Mouse (Mus musculus) forebrain, embryonic 11.5 days (tissue): ENCODE measurements around the gene Oscp1. TPM values are rescaled to one million over a fixed set of nuclear protein-coding genes. Genes with fewer than 3 reads are reported as not detected.

Experiments
- ATAC-seq: fragments of 200-750 bp; cut with Nextera tagmentation; replicated peaks from 2 replicates; pipeline ENCODE4 v1.8.0; 2017; ENCODE audit warnings: moderate TSS enrichment; ENCODE audit not compliant: low FRiP score
- DNase-seq: peaks from one replicate; pipeline ENCODE4 v3.0.0-alpha.2; 2017; ENCODE audit warnings: low spot score
- H3K27ac ChIP-seq: fragments of 300-500 bp; sonication (generic); 2 replicates; pipeline ENCODE4 v1.5.1; 2014; ENCODE audit warnings: low read depth, low read length
- H3K27me3 ChIP-seq: fragments of 300-500 bp; sonication (generic); 2 replicates; pipeline ENCODE4 v1.6.1; 2014; ENCODE audit warnings: mild to moderate bottlenecking, low read length, mixed read lengths; ENCODE audit not compliant: control insufficient read depth, insufficient read depth
- H3K36me3 ChIP-seq: fragments of 300-500 bp; sonication (generic); 2 replicates; pipeline ENCODE4 v1.6.1; 2014; ENCODE audit warnings: mild to moderate bottlenecking, low read length, moderate library complexity, mixed read lengths; ENCODE audit not compliant: control insufficient read depth, insufficient read depth
- H3K4me1 ChIP-seq: fragments of 300-500 bp; sonication (generic); replicated peaks from 2 replicates; pipeline ENCODE4 v1.6.1; 2014; ENCODE audit warnings: low read length, mixed read lengths; ENCODE audit not compliant: control insufficient read depth, insufficient read depth
- H3K4me2 ChIP-seq: fragments of 300-500 bp; sonication (generic); 2 replicates; pipeline ENCODE4 v1.6.1; 2014; ENCODE audit warnings: low read depth, mild to moderate bottlenecking, low read length, moderate library complexity, mixed read lengths; ENCODE audit not compliant: severe bottlenecking
- H3K4me3 ChIP-seq: fragments of 300-500 bp; sonication (generic); 2 replicates; pipeline ENCODE4 v1.5.1; 2014; ENCODE audit warnings: low read depth, low read length
- H3K9ac ChIP-seq: fragments of 300-500 bp; sonication (generic); 2 replicates; pipeline ENCODE4 v1.6.1; 2014; ENCODE audit warnings: low read length
- H3K9me3 ChIP-seq: fragments of 300-500 bp; sonication (generic); 2 replicates; pipeline ENCODE4 v1.6.1; 2016; ENCODE audit warnings: low read length, mixed read lengths; ENCODE audit not compliant: control insufficient read depth
- WGBS: fragments of 180-500 bp; shearing (Covaris S2); extraction: QIAGEN DNeasy Blood & Tissue Kit; methylation state at CpG from one replicate; pipeline ENCODE4 v1.1.7; 2014; 5-methylcytosine and 5-hydroxymethylcytosine counted together
- polyA plus RNA-seq: library from polyadenylated mRNA; unstranded; fragments of >200 nt; fragmentation: Nextera tagmentation; extraction: Ambion mirVana; gene quantifications from 2 replicates; pipeline ENCODE4 v1.2.1, GENCODE M21; 2014

The Oscp1 gene
- polyA plus RNA-seq, 1 experiment from 2014 or later: 26.3 TPM

DNA sequence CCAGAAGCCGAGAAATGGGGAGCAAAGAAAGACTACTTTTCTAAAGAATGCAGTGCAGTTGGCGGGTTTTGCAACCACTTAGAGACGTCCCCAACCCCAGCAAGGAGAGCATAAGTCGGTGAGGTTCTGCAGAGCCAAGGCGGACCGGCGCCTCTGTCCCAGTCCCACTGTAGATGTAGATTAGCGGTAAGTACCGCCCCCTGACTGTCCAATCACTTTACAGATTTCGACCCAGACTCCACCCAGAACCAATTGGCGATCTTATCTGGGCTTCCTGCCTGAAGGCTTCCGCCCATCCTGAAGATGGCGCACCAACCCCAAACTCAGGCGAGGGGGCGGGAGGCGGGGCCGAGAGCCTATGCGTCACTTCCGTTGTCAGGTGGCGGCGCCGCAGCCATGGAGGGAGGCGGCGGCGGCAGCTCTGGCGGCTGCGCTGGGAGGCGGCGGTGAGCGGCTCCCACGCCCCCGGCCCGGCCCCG is 45.3 kb downstream of the Oscp1 start, which contains the start of gene Stk40:
Gene Stk40 (plus strand): TSS at position 368 of the 479 bp plus-strand sequence.
- no peaks in the 10 kb centered on the region for H3K27me3 ChIP-seq
- H3K27ac ChIP-seq: peak within 1 kb of the TSS; percentile 42; the same call in 1 of the 2 replicates
- H3K36me3 ChIP-seq: no peaks in the 10 kb centered on the region
- ATAC-seq (peak; percentile 98), DNase-seq (peak; percentile 98)
- H3K4me3 ChIP-seq: peak within 1 kb of the TSS; percentile 91
- H3K4me2 ChIP-seq: peak within 1 kb of the TSS; percentile 92
- H3K9ac ChIP-seq: peak within 1 kb of the TSS; percentile 81
- peaks cover 10% of the 10 kb centered on the region; the same call in 1 of the 2 replicates for H3K4me1 ChIP-seq
- H3K9me3 ChIP-seq: no peaks in the 10 kb centered on the region
- under 1% methylated on average over 34 of the region's 34 CpGs for WGBS

DNA sequence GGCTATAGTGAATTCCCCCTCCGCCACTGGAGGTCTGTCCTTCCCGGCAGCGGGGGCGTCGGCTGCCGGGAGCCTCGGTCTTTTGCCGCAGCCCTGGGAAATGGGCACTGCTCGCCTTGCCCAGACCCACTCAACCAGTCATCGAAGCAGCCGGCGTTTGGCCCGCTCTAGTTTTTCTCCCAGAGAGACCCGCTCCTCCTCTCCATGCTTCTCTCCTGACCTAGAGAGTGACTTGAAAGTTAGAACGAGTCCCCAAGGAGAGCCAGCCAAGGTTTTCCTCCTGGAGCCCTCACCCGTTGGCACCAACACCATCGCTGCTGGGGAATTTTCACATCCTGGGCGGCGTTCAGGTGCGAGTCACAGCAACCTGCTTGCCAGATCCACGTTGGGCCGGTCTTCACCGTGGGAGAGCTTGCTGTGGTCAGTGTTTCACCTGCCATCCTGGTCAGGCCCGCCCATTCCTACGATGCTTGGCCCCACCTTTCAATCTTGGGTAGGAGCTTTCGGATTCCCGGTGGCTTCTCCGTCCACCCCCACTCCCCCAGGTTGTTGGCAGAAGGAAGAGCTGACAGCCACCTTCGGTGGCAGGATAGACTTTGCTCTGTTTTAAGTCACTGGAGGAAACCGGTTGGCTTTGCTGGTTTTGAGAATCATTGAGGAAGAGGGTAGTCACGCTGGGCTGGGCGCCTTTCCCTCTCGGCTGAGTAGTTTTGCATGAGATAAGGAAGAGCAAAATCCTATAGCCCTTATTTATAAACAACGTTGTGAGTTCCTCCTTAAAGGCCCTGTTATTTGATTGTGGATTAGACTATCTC is 46.1 kb downstream of the Oscp1 start:
- H3K27ac ChIP-seq: no peak overlapping the region
- WGBS: 3% methylated on average over 34 of the region's 34 CpGs

DNA sequence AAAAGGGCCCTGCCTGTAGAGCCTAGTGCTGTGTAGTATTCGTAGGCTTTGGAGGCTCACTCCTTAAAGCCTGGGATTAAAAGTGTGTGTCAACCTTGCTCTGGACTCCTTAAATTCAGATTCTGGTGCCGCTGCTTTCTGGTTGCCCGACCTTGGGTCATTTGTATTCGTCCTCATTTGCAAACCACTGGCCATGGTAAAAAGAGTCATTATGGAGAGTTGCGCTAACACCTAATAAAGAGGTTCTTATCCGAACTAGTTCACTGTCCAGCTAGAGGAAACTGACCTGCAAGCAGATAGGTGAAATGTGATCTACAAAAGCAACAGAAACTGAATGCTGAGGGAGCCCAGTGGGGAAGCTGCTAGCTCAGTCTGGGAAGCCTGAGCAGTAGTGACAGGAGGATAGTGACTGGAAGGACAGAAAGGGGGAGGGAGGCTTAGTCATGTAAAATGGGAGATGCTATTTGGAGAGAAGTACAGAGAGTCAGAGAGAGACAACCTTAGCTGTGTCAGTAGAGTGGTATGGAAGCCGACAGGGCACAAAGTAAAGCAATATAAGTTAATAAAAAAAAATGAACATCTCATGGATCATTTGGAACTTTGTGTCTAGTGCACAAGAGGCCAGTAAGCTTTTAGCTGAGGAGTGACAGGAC is 46.9 kb downstream of the Oscp1 start:
- Histone ChIP-seq H3K9me3 (no peaks in the 10 kb centered on the region), H3K36me3 (no peaks in the 10 kb centered on the region), H3K4me1 (peaks cover 11% of the 10 kb centered on the region; the same call in 1 of the 2 replicates), H3K4me2 (peak overlapping the region; percentile 92), H3K27ac (no peak overlapping the region), H3K27me3 (no peaks in the 10 kb centered on the region), H3K4me3 (no peak overlapping the region), H3K9ac (peak overlapping the region; percentile 81)
- 51% methylated on average over 7 of the region's 7 CpGs for WGBS
- DNase-seq: no peak
- no peak for ATAC-seq

More for the DNA sequence above, 46.1 kb downstream of the Oscp1 start:
- DNase-seq (peak; percentile 59), ATAC-seq (peak; percentile 34; the same call in 1 of the 2 replicates)
- Histone ChIP-seq H3K36me3 (no peaks in the 10 kb centered on the region), H3K9ac (peak overlapping the region; percentile 81), H3K4me3 (peak overlapping the region; percentile 91), H3K9me3 (no peaks in the 10 kb centered on the region), H3K4me1 (peaks cover 10% of the 10 kb centered on the region; the same call in 1 of the 2 replicates), H3K27me3 (no peaks in the 10 kb centered on the region), H3K4me2 (peak overlapping the region; percentile 92)

DNA sequence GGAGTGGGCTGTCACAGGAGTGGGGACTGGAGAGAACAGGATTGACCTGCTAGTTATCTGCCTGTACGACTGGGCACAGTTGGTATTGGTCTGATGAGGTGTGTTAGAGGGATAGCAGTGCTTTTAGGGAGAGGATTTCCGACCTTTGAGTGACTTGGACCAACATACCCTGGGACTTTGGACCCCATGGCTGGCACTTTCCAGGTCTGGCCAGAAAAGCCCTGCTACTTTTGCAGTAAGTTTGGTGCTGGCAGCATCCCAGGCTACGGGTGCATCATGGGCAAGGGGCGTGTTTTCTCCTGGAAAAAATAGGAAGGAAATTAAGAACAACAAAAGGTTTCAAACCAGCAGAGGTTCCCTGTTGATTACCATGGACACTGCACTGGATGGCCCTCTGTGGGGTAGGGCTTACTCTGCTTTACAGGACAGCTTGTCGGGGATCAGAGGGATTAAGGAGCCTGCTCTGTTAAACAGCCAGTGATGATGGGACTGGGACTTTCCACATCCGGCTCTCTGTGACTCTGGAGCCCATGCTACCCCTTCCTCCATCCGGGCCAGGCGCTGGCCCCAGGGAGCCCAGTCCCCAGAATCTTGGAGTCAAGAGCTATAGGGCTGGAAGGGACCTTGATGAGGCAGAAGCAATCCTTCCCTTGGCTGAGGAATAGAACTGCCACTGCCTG is 49.8 kb downstream of the Oscp1 start:
- WGBS: 29% methylated on average over 8 of the region's 8 CpGs
- H3K27ac ChIP-seq: no peak overlapping the region
- ATAC-seq: no peak

DNA sequence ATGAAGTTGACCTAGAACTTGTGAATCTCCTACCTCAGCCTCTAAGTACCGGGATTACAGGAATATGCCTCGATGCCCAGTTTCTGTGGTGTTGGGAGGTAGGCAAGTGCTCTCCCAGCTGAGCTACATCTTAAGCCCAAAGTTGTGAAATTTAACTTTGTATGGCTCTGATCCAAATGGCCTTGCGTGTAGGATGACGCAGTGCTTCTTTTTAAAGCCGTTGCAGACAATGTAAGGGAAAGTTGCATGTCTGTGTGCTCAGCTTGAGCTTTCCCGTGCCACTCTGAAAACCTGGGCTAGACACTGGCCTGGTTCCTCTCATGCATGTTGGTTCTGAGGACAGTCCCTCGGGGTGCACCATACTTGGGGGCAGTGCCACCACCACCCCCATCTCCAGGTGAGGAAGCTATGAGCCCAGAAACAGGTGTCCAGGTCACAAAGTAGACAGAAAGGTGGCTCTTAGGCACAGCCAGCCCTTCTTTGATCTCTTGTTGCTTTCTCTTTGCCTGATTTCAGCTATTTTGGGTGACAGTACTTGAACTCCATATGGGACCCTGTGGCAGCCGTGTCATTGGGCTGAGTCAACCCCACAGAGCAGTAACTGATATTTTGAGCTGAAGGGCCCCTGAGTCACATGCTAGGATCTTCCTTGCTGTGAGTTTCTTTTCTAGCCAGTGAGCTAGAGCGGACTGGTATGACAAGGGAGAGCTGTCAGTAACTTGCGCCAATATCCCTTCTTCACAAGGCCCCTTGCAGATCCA is 51.4 kb downstream of the Oscp1 start:
- Histone ChIP-seq H3K27ac (no peak overlapping the region), H3K9ac (no peak overlapping the region), H3K27me3 (no peaks in the 10 kb centered on the region), H3K4me1 (peaks cover 21% of the 10 kb centered on the region; the same call in 1 of the 2 replicates), H3K9me3 (no peaks in the 10 kb centered on the region), H3K4me3 (no peak overlapping the region), H3K4me2 (no peak overlapping the region), H3K36me3 (no peaks in the 10 kb centered on the region)
- 87% methylated on average over 10 of the region's 10 CpGs for WGBS
- ATAC-seq: no peak
- no peak for DNase-seq

More for the DNA sequence above, 49.8 kb downstream of the Oscp1 start:
- H3K36me3 ChIP-seq: no peaks in the 10 kb centered on the region
- no peak overlapping the region for H3K9ac ChIP-seq
- H3K4me1 ChIP-seq: peaks cover 21% of the 10 kb centered on the region; the same call in 1 of the 2 replicates
- H3K27me3 ChIP-seq: no peaks in the 10 kb centered on the region
- no peak for DNase-seq
- H3K4me3 ChIP-seq: no peak overlapping the region
- H3K4me2 ChIP-seq: no peak overlapping the region
- no peaks in the 10 kb centered on the region for H3K9me3 ChIP-seq

DNA sequence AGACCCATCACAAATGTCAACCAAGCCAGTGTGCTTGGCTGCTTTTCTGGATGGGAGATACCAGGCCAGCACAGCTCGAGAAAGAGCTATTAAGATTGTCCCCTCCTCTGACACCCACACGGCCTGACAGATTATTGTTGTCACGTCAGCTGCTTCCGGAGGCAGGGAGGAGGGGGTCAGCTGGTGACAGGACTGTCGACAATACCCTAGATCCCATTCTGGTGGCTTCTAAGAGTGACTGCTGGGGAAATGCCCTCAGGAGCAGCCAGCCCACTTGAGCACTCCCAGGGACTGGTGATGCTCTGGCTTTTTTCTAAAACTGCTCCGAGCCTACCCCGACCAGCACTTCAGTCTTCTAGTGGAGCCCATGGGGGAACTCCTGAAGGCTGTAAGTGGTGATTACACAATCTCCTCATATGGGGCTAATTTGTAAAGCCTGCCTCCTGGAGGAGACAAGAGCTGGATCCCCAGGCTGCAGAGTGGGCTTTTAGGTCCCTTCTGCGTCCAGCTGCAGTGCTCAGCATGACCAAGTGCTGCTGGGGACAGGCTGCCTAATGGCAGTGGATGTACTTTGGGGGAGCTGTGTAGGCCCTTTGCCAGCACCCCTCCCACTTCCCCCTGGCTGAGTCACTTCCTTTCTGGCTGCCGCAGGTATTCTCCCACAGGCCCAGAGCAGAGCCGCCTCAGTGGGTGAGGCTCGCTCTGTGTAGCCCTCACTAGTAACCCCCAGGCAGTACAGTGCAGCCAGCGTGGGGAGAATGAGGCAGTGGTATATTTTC is 52.2 kb downstream of the Oscp1 start:
- H3K4me1 ChIP-seq: peaks cover 16% of the 10 kb centered on the region; the same call in 1 of the 2 replicates
- DNase-seq (no peak), ATAC-seq (no peak)
- no peak overlapping the region for H3K4me3 ChIP-seq
- no peak overlapping the region; the same call in 1 of the 2 replicates for H3K9ac ChIP-seq
- peak overlapping the region; percentile 25 for H3K27ac ChIP-seq
- H3K36me3 ChIP-seq: no peaks in the 10 kb centered on the region
- WGBS: 15% methylated on average over 12 of the region's 12 CpGs
- no peaks in the 10 kb centered on the region for H3K9me3 ChIP-seq
- H3K4me2 ChIP-seq: peak overlapping the region; percentile 11; the same call in 1 of the 2 replicates
- no peaks in the 10 kb centered on the region for H3K27me3 ChIP-seq

DNA sequence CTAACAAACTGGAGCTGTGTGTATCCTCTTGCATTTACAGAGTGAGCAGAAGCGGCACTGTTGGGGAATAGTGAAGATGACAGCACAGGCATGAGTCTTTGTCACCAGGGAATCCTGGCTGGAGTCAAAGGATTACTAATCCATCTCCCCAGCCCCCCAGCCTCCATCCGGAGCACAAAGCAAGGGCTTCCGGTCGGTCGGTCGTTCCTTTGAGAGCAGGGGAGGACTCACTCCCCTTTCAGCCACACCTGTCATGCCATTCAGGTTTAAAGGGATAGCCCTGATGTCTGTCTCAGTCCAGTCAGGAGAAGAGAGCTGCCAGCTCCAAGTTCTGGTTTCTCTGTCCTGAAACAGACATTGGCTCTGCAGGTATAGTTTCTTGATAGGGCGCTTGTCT is 52.8 kb downstream of the Oscp1 start:
- peak overlapping the region; percentile 20 for H3K9ac ChIP-seq
- H3K36me3 ChIP-seq: no peaks in the 10 kb centered on the region
- no peak for DNase-seq
- H3K27ac ChIP-seq: peak overlapping the region; percentile 25
- WGBS: 18% methylated on average over 7 of the region's 7 CpGs
- no peak overlapping the region for H3K4me2 ChIP-seq
- no peaks in the 10 kb centered on the region for H3K9me3 ChIP-seq
- H3K4me1 ChIP-seq: peaks cover 16% of the 10 kb centered on the region; the same call in 1 of the 2 replicates
- H3K27me3 ChIP-seq: no peaks in the 10 kb centered on the region
- no peak overlapping the region for H3K4me3 ChIP-seq
- no peak for ATAC-seq
